Mouse (Mus musculus): ENCODE measurements around the gene Tmem156. TPM values are rescaled to one million over a fixed set of nuclear protein-coding genes. Genes with fewer than 3 reads are reported as not detected.

Gene Tmem156
- polyA plus RNA-seq, 1 experiment from 2014 or later, result 0.53 TPM

DNA sequence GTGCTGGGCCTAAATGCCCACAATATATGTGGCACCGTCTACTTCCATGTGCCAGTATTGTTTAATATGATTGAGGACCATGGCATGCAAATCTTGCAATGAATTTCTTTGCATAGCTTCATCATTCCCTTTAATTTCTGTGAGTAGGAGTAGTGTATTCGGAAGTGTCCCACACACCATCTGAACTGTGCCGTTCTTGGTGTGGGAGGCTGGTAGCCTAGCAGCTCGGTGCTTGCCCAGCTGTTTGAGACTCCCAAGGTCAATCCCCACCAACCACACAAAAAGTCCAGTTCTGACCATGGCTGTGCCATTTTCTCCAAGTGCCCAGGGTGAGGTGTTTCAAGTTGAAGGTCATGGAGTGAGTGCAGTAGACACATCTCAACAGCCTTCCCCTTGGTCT is 69.9 kb downstream of the Tmem156 start:
- Histone ChIP-seq H3K4me1 (0 out of 2 replicates have a peak, but pooled peaks cover 4% of the 10 kb centered on the region), H3K27ac (no peak overlapping the region), H3K4me3 (no peak overlapping the region), H3K36me3 (peaks cover 28% of the 10 kb centered on the region), H3K9me3 (no peaks in the 10 kb centered on the region), H3K4me2 (no peak overlapping the region), H3K27me3 (no peaks in the 10 kb centered on the region), H3K9ac (no peak overlapping the region)
- 96% methylated on average over 4 of the region's 4 CpGs for WGBS
- ATAC-seq (ENCODE audit: insufficient number of reproducible peaks, insufficient read depth, low FRiP score, low TSS enrichment, low read depth), result no peak

DNA sequence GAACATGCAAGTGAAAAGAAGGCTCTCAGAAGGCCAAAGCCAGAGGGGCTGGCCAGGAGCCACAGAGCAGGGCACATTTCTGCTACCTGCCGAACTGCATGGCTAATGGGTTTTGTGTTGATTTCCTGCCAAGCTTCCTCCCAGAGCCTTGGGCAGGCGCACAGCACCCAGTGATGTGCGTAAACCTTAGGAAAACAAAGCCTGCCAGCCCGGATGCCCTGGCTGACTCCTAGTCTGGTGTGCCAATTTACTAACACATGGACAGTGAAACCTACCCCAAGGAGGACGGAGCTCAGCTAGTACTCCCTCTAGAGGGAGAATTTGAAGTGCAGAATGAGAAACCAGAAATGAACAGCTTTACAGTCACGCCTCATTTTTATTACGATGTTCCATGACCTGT is 72.1 kb downstream of the Tmem156 start:
- no peak overlapping the region for H3K4me2 ChIP-seq
- no peak overlapping the region for H3K9ac ChIP-seq
- 0 out of 2 replicates have a peak, but pooled peaks cover 4% of the 10 kb centered on the region for H3K4me1 ChIP-seq
- no peaks in the 10 kb centered on the region for H3K9me3 ChIP-seq
- H3K36me3 ChIP-seq, result peaks cover 47% of the 10 kb centered on the region
- H3K27ac ChIP-seq, result peak overlapping the region; percentile 39; the same call in 1 of the 2 replicates
- 55% methylated on average over 7 of the region's 7 CpGs for WGBS
- H3K4me3 ChIP-seq, result no peak overlapping the region
- H3K27me3 ChIP-seq, result no peaks in the 10 kb centered on the region
- ATAC-seq (ENCODE audit: insufficient number of reproducible peaks, insufficient read depth, low FRiP score, low TSS enrichment, low read depth), result no peak

DNA sequence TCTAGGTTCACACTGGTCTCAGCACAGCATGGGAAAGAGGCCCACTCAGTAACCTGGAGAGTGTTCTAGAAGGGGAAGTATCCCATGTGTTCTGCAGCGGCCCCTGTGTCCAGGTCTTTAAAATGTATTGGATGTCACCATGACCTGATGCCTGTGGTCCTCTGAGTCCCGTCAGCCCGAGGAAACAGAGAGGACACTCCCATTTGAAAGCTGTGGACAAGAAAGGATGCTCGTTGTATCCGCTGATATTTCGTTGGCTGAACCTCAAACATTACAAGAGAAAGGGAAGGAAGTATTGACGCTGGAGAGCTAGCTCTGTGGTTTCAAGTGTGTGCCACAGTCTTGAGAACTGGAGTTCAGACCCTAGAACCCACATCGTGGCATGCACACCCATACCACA is 72.8 kb downstream of the Tmem156 start:
- WGBS, result 77% methylated on average over 8 of the region's 8 CpGs
- Histone ChIP-seq H3K27ac (no peak overlapping the region), H3K27me3 (no peaks in the 10 kb centered on the region), H3K4me2 (no peak overlapping the region), H3K4me3 (no peak overlapping the region), H3K9ac (no peak overlapping the region), H3K9me3 (no peaks in the 10 kb centered on the region), H3K36me3 (peaks cover 47% of the 10 kb centered on the region), H3K4me1 (0 out of 2 replicates have a peak, but pooled peaks cover 4% of the 10 kb centered on the region)
- ATAC-seq (ENCODE audit: insufficient number of reproducible peaks, insufficient read depth, low FRiP score, low TSS enrichment, low read depth), result no peak

DNA sequence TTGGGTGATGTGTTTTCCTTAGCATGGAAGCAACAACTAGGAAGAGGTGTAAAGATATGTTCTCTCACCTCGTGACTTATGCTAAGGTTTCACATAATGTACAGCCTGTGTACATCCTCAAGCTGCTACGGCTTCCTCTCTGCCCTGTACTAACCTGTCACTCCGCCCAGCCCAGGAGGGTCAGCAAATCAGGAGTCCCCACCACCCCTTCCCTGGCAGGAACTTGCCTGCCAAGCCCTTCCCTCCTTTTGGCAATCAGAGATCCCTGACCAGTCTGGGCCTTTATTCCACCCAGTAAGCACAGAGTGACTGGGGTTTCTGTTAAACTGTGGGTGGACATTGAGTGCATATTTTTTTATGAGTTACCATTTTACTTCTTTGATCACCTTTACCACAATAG is 76.4 kb downstream of the Tmem156 start:
- no peak overlapping the region for H3K4me3 ChIP-seq
- peaks cover 32% of the 10 kb centered on the region for H3K36me3 ChIP-seq
- no peak for ATAC-seq (ENCODE audit: insufficient number of reproducible peaks, insufficient read depth, low FRiP score, low TSS enrichment, low read depth)
- no peak overlapping the region for H3K9ac ChIP-seq
- H3K4me2 ChIP-seq, result no peak overlapping the region
- 0 out of 2 replicates have a peak, but pooled peaks cover 4% of the 10 kb centered on the region for H3K4me1 ChIP-seq
- 82% methylated on average over 3 of the region's 3 CpGs for WGBS
- H3K27me3 ChIP-seq, result no peaks in the 10 kb centered on the region
- H3K9me3 ChIP-seq, result no peaks in the 10 kb centered on the region
- no peak overlapping the region for H3K27ac ChIP-seq

DNA sequence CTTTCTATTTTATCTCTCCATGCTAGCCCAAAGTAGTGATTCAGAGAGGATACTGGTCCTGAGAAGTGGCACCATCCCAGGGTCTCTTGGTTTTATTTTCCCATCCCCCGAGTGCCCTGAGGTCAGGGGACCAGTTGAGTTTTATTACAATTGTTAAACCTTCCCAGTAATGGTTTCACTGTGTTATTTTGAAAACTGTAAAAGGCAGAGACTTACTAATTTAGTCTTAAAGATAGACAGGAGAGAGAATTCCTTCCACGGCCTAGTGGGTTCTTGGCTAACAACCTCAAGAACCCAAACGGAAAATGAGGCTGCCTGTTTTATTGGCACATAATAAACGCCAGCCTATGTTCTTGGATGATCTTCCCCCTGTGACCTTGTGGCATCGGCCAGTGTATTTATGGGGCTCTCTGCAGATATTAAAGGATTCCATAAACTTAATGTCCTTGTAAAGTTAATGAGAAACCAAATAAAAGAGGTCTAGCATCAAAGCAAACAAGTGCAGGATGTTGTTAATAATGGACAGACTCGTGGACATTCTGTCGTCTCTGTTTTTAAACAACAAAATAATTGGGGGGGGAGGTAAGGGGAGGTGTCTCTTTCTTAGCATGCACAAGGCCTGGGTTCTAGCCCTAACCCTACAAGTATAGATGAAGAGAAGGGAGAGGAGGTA is 79.9 kb downstream of the Tmem156 start:
- peaks cover 42% of the 10 kb centered on the region for H3K36me3 ChIP-seq
- ATAC-seq (ENCODE audit: insufficient number of reproducible peaks, insufficient read depth, low FRiP score, low TSS enrichment, low read depth), result no peak

DNA sequence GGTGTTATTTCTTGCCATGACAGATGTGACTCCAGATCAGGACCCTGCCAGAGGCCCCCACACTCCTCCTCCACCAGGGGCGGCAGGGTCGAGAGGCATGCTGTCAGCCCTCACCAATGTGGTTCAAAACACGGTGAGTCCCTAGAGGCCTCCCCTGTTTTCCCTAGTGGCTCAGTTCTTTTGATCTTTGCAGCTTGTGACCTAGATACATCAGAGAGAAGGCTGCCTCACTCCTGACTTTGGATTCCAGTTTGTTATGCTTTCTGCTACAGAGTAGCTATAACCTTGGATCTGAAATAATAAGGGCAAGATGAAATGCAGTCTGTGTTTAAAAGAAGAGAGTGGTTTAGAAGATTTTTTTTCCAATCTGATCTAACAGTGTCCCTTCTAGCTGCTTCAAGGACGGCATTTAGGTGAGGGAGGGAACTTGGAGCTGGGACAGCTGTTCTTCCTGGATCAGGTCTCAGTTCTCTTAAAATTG is 85.9 kb downstream of the Tmem156 start:
- no peak for ATAC-seq (ENCODE audit: insufficient number of reproducible peaks, insufficient read depth, low FRiP score, low TSS enrichment, low read depth)
- H3K27ac ChIP-seq, result no peak overlapping the region

More for the DNA sequence above, 79.9 kb downstream of the Tmem156 start:
- Histone ChIP-seq H3K4me3 (no peak overlapping the region), H3K27me3 (no peaks in the 10 kb centered on the region), H3K27ac (no peak overlapping the region), H3K9ac (no peak overlapping the region), H3K4me1 (no peaks in the 10 kb centered on the region), H3K9me3 (no peaks in the 10 kb centered on the region), H3K4me2 (no peak overlapping the region)
- 74% methylated on average over 7 of the region's 7 CpGs for WGBS

DNA sequence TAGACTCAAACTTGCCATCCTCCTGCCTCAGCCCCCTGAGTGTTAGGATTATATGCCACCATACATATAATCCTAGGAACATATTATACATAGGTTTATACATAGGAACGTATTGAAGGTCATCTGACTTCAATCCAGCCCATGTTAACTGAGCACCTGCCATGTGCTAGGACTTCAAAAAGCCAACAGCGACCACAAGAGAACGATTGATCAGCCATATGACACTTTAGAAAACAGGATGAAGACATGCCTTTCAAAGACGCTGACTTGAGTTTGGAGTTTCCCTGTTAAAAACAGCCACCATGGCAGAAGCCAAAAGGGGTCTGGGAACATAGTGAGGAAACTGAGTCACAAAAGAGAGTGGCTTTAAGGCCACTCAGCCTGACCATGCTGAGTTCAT is 86.7 kb downstream of the Tmem156 start:
- Histone ChIP-seq H3K4me1 (peaks cover 16% of the 10 kb centered on the region), H3K4me3 (no peak overlapping the region), H3K9ac (no peak overlapping the region), H3K36me3 (peaks cover 17% of the 10 kb centered on the region), H3K9me3 (no peaks in the 10 kb centered on the region), H3K4me2 (no peak overlapping the region), H3K27me3 (no peaks in the 10 kb centered on the region), H3K27ac (no peak overlapping the region)
- WGBS, result 90% methylated on average over 4 of the region's 4 CpGs
- no peak for ATAC-seq (ENCODE audit: insufficient number of reproducible peaks, insufficient read depth, low FRiP score, low TSS enrichment, low read depth)

More for the DNA sequence above, 85.9 kb downstream of the Tmem156 start:
- H3K4me3 ChIP-seq, result no peak overlapping the region
- H3K9ac ChIP-seq, result no peak overlapping the region
- no peak overlapping the region for H3K4me2 ChIP-seq
- H3K4me1 ChIP-seq, result peaks cover 16% of the 10 kb centered on the region
- peaks cover 22% of the 10 kb centered on the region for H3K36me3 ChIP-seq
- no peaks in the 10 kb centered on the region for H3K9me3 ChIP-seq
- no peaks in the 10 kb centered on the region for H3K27me3 ChIP-seq
- 26% methylated on average over 4 of the region's 4 CpGs for WGBS

Other genes with a start within 250 kb of the Tmem156 start
- gene Tlr1, start 158.6 kb downstream of the Tmem156 start, polyA plus RNA-seq (2015; fragmentation: Nextera tagmentation; extraction: Ambion mirVana), result 0.72 and 0.76 TPM in 2 replicates
- 0.85 and 1.3 TPM in 2 replicates for gene Tlr6, start 132.0 kb downstream of the Tmem156 start, polyA plus RNA-seq (2015; fragmentation: Nextera tagmentation; extraction: Ambion mirVana)
- 42.8 and 46.5 TPM in 2 replicates for gene Fam114a1, start 122.1 kb downstream of the Tmem156 start, polyA plus RNA-seq (2015; fragmentation: Nextera tagmentation; extraction: Ambion mirVana)
- 21.2 and 21.3 TPM in 2 replicates for gene Klhl5, start 15.4 kb upstream of the Tmem156 start, polyA plus RNA-seq (2015; fragmentation: Nextera tagmentation; extraction: Ambion mirVana)
- gene Wdr19, start 107.6 kb upstream of the Tmem156 start, polyA plus RNA-seq (2015; fragmentation: Nextera tagmentation; extraction: Ambion mirVana), result 10.8 and 12.9 TPM in 2 replicates
- 118 and 119 TPM in 2 replicates for gene Rfc1, start 243.5 kb upstream of the Tmem156 start, polyA plus RNA-seq (2015; fragmentation: Nextera tagmentation; extraction: Ambion mirVana)